Mouse (Mus musculus): Measurements from ENCODE around the gene Myl6. TPM values are rescaled to one million over a fixed set of nuclear protein-coding genes. Genes with fewer than 3 reads are reported as not detected.

The Myl6 gene
- 100 to 1,000 TPM; 608 to 632 TPM for total RNA-seq (2021)
- long read RNA-seq, transcript Myl6-201 (6 exons, 665 nt) = major isoform, 304 of 524 reads
- long read RNA-seq, transcript Myl6-206 (7 exons, 691 nt) = minor isoform, 112 of 524 reads
- long read RNA-seq, transcript Myl6-209 (1 exons, 3,040 nt) = minor isoform, 9 of 524 reads
- long read RNA-seq, transcript Myl6-212 (5 exons, 790 nt) = minor isoform, 13 of 524 reads
- long read RNA-seq, partial matches to known transcripts = 68 of 524 reads
- long read RNA-seq, other reads (novel, unspliced or antisense) = 15 of 524 reads

DNA sequence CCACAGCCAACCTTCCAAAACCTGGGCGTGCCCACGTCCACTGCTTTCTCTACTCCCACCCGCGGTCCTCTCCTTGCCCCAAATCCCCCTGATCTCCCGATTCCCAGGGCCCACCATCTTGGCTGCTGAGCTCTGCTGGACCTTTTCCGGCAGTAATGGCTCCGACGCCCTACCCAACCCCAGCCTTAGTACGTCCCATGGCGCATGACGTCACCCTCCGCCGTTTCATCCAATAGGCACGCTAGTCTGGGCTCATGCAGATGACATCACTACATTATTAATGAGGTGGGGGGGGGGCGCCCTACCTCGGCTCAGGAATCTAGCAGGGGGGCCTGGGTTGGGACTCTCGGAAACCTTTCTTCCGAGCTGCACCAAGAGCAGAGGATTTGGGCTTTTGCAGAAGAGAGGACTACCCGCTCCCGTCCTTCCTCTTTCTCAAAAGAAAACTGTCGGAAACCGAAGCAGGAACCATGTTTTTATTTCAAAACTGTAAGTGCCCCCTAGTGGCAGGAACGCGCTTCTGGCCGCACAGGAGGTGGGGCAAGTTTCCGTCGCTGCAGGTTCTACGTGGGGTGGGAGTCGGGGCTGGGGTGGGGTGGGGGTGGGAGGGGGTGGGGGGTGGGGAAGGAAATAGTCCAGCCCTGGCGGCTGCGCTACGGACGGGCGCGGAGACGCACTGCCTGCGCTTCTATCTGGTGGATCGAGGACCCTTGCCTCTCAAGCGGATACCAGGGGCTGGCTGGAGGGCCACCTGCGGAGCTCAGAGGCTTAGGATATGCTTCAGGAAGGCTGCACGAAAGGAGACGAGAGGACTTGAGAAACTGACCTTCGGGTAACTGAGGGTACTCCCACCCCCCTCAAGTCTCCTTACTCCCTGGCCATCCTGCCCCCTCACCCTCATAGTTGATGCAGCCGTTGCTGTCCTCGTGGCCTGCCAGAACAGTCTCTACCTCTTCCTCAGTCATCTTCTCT is at the start of gene Myl6:
Gene Myl6 (minus strand): TSS at position 451 of the 972 bp plus-strand sequence.
- peak; percentile 98 to 99 for DNase-seq (ENCODE audit: low spot score in 2 of 2)

DNA sequence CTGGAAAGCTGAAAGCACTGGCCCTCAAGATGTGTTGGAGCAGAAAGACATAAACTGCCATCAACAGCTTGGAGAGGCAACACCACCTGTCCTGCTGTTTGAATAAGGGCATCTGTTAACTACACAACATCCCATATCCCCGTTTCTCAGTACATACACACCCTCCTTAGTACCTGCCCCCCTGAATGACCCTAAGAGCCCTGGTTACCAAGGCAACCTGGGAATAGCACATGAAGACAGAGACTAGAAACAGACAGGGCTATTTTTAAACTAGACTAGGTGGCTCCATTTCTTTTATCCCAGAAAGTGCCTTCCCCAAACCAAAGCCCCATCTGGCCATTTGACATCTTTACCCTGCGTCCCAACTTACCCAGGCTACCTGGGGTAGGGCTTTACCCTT is 49.2 kb upstream of the Myl6 start:
- no peak for DNase-seq (ENCODE audit: low spot score in 2 of 2)

DNA sequence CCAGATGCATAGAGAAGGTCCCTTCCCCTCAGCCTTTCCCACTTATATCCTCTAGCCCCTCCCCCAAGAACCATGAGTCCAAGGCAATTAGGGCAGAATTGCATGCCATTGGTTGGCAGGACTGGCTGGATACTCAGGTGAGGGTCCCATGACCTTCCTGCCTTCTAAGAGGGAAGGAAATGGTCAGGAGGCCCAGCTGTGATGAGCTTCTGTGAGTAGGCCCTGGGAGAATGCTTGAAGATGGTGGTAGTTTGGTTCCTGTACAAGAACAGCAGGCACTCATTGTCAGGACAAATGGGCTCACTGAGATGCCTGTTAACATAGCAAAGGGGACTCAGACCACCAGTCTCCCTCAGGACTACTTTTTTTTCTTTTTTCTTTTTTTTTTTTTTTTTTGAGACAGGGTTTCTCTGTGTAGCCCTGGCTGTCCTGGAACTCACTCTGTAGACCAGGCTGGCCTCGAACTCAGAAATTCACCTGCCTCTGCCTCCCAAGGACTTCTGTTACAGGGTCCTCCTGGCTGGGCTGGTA is 44.5 kb upstream of the Myl6 start:
- no peak for DNase-seq (ENCODE audit: low spot score in 2 of 2)

DNA sequence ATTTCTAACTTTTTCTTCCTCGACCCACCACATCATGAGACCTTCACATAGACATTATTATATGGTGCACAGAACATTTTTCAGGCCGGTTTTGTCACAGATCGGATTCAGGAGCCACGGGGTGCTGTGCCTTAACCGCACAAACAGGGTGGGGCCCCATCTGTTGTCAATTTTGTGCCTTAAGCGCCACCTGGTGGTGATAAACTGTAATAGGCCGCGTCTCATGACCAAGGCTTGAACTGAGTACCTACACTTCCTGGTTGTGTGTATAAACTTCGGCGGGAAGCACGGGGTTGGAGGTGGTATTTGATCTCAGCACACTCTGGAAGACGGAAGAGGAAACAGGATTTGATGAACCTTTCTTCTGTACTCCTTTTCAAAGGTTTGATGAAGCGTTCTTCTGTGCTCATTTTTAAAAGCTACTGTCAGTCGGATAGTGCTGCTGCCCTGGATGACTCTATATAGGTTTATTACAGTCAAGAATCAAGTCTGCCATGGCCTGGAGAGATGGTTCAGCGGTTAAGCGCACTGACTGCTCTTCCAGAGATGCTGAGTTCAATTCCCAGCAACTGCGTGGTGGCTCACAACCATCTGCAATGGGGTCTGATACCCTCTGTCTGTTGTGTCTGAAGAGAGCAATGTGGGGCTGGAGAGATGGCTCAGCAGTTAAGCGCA is 42.5 kb upstream of the Myl6 start:
- DNase-seq (ENCODE audit: low spot score in 2 of 2) = peak; percentile 86 to 88

DNA sequence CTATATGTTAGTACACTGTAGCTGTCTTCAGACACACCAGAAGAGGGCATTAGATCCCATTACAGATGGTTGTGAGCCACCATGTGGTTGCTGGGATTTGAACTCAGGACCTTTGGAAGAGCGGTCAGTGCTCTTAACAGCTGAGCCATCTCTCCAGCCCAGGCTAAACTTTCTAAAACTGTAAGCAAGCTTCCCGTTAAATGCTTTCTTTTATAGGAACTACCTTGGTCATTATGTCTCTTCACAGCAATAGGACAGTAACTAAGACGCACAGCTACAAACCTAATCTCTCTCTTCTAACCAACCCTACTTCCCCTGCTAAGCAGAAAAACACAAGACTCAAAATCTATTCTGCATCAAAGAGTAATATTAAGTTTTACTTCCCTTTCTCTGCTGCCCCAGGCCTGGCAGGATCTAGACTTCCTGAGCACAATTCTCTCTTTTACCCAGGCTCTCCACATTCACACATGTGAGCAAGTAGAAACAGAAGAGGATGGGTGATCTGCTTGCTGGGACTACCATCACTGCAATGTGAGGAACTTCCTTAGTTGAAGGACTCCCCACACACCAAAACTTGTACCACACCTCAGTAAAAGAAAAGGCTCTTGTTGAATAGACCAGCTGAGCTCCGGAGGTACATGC is 41.8 kb upstream of the Myl6 start:
- DNase-seq (ENCODE audit: low spot score in 2 of 2) = no peak

DNA sequence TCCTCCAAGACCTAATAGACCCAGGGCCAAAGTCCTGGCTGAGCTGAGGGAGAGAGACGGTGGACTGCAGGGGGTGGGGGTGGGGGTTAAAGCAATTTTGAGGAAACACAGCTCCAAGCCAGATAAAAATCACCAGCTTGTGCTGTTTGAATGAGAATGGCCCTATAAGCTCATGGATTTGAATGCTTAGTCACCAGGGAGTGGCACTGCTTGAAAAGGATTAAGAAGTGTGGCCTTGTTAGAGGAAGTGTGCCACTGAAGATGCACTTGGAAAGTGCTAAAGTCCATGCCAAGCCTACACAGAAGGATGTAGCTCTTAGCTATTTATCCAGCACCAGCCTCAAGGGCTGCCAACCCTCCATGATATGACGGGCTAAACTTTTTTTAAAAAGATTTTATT is 41.3 kb upstream of the Myl6 start:
- no peak for DNase-seq (ENCODE audit: low spot score in 2 of 2)

DNA sequence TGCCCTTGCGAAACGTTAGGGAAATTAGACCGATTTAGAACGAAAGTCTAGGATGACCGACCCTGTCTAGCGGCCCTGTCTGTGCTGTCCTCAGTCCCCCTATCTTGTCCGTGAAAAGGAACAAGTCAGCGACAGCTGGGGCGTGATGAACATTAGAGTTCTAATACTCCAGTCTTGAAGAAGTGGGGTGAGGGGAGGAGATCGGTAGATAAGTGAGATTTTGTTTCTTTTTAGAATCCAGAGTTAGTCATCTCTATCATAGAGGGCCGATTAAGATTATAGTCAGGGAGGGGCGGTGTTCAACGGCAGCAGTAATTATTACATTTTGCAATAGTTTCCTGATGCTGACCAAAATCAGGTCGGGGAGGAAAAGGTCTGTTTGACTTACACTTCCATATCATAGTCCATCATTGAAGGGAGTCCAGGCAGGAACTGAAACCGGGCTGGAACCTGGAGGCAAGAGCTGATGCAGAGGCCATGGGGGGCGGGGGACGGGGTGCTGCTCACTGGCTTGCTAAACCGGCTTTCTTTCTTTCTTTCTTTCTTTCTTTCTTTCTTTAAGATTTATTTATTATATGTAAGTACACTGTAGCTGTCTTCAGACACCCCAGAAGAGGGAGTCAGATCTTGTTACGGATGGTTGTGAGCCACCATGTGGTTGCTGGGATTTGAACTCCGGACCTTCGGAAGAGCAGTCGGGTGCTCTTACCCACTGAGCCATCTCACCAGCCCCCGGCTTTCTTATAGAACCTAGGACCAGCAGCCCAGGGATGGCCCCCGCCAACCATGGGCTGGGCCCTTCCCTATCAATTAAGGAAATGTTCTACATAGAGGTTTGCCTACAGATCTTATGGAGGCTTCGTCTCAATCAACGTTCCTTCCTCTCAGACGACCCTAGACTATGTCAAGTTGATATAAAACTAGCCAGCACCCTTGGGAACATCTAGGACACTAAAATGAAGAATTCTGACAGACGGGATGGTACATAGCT is 32.7 kb upstream of the Myl6 start:
- no peak for DNase-seq (ENCODE audit: low spot score in 2 of 2)

DNA sequence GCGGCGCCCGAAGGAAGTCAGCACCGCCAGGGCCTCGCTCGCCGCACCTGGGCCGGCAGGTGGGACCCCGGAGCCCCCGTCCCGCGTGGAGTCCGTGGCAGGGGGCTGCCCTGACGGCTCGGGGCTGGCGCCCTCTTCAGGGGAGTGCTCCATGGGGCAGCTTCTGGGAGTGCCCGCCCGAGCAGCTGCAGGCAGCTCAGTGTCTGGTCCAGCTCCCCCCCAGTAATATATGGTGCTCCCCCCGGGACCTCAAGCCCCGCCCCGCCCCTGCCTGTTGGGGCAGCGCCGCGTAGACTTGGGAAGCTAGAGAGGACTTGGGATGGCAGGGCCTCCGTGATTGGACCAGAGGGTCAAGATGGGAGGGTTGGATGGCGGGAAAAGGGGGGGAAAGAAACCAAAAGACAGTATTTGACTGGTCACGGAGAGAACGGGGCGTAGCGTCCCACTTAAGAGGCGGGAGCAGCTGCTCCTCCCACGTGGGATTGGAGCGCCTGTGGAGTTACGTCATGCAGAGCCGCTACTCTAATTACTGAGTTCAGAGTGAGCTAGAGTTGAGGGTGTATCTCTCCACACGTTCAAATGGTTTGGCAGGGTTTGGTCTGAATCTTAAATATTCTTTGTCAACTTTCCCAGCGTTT is 31.8 kb upstream of the Myl6 start, which contains the start of gene Esyt1:
Gene Esyt1 (minus strand): TSS at position 201 of the 638 bp plus-strand sequence.
- peak; percentile 79 to 82 for DNase-seq (ENCODE audit: low spot score in 2 of 2)

DNA sequence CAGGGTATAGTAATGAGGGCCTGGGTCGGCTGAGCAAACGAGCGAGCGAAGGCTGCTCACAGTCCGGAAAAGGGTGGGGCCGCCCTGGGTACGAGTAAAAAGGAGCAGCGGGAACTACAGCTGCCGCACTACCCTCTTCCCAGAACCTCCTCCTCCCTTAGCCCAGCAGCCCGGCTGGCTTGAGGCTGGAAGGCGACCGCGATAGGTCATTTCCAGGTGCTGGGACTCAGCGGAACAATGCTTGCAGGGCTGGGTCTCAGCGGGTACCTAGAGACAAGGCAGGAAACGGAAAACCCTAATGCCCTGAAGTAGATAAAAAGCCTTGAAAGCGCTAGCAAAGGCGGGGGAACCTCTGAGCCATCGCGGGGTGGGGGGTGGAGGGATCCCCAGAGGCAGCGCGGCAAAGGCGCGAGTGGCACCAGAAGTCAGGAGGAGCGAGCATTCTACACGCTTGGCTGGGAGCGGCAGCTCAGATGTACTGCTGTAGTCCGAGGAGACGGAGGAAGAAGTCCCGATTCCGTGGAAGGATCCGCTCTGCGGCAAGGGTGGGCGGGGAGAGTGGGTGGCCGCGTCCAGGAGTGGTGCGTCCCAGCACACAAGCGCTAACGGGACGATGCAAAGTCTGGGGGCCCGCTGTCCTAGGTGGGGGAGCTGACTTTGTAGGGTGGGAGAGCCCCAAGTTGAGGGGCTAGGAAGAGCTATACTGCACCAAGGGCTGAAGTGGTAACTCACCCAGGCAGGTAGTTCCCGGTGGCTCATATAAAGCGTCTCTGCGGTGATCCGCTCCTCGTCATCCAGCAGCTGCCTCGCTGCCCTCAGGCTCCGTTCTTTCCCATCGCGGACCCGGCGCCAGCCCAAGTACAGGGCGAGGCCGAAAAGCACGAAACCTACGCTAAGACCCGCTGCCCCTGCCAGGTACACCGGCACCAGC is 31.1 kb upstream of the Myl6 start:
- DNase-seq (ENCODE audit: low spot score in 2 of 2) = peak; percentile 24 to 35

DNA sequence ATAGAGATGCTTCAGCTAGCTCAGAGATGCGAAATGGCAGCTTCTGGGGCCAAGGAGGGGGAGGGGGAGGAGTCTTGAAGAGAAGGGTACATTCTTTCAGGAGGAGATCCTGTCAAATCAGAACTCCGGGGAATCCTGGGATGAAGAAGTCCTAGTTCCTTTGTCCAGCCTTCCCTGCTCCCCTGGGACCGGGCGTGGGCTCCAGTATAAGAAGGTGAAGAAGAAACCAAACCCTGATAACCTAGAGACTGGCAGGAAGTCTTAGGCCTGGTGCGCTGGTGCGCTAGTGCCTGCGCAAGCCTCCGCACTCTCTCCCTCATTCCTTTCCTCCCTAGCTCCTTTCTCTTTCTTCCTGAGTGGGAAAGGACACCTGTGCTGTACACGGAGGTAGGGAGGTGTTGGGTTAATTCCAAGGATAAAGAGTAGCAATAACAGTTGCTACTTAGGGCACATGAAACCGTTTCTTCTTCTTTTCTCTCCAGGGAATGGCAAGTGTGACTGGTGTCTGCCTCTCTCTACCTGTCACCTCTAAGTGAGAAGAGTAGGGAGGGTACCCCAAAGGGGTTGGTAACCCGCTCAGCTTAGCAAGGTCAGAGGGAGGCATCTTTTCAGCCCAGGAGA is 30.3 kb upstream of the Myl6 start:
- no peak for DNase-seq (ENCODE audit: low spot score in 2 of 2)

DNA sequence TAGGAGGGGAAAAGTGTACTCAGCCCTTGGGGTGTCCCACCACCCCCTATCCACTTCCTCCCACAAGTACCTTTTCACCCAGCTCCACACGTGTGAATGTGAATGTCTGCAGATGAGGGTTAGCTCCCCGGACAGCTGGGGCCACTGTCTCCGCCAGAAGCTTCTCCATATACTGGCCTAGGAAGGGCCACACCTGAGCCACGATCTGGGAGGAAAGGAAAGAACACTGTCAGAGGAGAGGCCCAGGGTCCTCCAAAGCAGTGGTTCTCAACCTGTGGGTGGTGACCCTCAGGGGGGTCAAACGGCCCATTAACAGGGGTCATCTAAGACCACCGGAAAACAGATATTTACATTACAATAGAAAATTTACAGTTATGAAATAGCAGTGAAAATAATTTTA is 28.4 kb upstream of the Myl6 start:
- no peak for DNase-seq (ENCODE audit: low spot score in 2 of 2)

DNA sequence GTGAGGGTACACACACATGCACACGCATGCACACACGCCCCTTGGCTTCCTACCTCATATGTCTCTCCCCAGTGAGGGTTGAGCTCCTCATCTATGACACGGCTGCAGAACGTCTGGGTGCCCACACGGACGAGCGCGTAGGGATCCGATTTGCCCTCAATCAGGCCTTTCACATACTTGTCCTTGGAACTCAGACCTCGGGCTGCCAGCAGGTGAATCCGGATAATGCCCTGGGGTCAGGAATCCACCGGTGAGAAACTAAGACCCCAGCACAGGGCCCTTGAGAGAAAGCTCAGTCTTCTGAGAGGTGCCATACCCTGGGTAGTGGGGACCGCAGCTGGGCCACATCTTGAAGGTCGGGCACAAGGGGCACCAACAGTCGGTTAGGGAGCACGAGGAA is 26.6 kb upstream of the Myl6 start:
- DNase-seq (ENCODE audit: low spot score in 2 of 2) = no peak

DNA sequence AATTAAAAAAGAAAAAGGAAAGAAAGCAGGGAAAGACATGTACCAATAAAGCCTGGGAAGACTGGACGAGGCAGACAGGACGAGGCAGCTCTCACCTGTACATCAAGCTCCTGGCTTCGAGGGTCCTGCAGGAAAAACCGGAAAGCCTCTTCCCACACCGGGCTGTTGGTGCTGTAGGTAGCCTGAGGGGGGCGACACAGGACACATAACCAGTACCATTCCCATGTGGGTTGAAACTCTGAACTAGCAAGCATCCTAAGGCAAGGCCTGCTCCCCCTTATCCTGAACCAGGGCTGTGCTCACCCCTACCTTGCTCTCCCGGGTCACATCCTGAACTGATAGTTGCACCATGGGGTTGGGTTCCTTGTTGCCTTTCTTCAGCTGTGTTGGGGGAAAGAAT is 24.9 kb upstream of the Myl6 start:
- peak; percentile 52 to 58 for DNase-seq (ENCODE audit: low spot score in 2 of 2)

DNA sequence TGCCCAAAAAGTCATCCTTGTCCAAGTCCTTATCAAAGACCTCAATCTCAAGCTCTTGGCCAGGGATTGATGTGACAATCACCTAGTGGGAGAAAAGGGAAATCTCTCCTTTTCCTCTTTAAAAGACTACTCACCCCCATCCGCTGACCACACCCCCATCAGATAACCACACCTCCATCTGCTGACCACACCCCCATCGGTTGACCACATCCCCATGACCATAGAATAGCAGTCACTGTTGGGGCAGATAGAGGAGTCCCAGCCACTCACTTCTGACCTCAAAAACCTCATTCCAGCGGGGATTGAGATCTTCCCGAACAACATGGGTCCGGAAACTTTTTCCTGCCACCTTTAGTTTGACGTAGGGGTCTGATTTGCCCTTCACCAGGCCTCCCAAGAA is 22.7 kb upstream of the Myl6 start:
- no peak for DNase-seq (ENCODE audit: low spot score in 2 of 2)

DNA sequence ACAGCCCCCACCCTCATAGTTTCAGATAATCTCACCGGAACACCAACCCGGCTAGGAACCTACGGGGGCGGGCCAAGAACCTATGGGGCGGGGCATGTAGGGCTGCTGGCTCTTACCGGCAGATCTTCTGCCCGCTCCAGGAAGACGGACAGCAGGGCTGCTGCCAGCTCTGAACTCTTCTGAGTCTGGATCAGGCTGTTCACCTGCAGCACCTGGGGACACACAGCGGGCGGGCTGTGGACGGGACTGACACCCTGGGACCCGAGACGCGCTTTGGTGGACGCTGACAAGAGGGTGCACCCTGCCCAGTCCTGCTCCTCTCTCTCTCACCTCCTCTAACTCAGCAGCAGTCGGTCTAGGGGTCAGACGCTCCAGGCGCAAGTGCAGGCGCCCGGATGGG is 22.1 kb upstream of the Myl6 start:
- no peak for DNase-seq (ENCODE audit: low spot score in 2 of 2)

DNA sequence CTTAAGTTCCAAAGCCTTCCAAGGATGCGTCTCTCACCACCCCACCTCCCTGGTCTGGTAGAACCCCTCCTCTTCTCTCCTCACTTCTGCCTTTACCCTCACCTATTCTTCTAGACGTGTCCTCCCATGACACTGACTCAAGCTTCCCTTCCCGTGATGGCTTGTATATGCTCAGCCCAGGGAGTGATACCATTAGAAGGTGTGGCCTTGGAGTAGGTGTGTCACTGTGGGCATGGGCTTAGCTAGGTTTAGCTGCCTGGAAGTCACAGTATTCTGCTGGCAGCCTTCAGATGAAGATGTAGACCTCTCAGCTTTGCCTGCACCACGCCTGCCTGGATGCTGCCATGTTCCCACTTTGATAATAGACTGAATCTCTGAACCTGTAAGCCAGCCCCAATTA is 21.1 kb upstream of the Myl6 start:
- DNase-seq (ENCODE audit: low spot score in 2 of 2) = no peak

DNA sequence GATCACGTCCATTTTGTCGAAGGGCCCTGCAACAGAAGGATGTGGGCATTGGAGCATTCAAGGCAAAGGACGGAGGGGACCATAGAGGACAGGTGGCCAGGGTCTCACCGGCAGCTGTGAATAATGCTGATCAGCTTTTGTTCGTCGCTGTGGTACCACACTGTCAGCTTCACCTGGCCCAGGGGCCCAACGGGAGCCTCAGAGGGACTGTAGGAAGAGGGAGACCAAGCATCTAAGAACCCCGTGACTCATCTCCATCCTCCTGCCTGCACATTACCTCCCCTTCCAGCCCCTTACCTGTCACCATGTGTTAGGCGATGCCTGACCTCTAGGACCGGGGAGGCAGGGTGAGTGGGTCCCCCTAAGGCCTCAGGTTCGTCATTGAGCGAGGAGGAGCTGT is 17.8 kb upstream of the Myl6 start:
- DNase-seq (ENCODE audit: low spot score in 2 of 2) = no peak

DNA sequence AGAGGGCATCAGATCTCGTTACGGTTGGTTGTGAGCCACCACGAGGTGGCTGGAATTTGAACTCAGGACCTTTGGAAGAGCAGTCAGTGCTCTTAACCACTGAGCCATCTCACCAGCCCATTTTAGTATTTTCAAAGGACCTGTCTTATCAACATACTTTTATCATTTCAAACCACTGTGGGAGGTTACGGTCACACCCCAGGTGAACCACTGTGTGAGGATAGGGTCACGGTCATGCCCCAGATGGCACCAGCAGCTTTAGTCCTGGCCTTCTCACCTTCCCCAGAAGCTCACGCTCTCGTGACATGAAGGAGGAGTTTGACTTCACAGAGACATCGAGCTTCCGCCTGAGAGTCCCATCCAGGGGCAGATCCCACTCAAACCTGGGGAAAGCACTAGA is 17.2 kb upstream of the Myl6 start:
- DNase-seq (ENCODE audit: low spot score in 2 of 2) = no peak

Measured in layer of hippocampus, postnatal 10 days (tissue).